Mouse (Mus musculus): ENCODE results near the gene Mgrn1.

The Mgrn1 gene

GRCm38 (mm10) chr16:4937351-4938190, 51.5 kb downstream of the Mgrn1 start:
- no peaks in the 10 kb centered on the region for H3K9me3 ChIP-seq (ENCODE audit: low read length)
- TF ChIP-seq POU5F1 (IDR thresholded peaks at IDR 0.05; ENCODE audit: borderline replicate concordance, low read length) (no peak), NANOG (IDR thresholded peaks at IDR 0.05; ENCODE audit: borderline replicate concordance, low read length) (no peak), CTCF (conservative IDR thresholded peaks at IDR 0.05; ENCODE audit: low read length) (no peak)
- H3K36me3 ChIP-seq (ENCODE audit: insufficient read depth, low read length): peaks cover 82% of the 10 kb centered on the region
- H3K4me3 ChIP-seq (replicated peaks; ENCODE audit: low read length): no peak overlapping the region
- H3K4me1 ChIP-seq (replicated peaks; ENCODE audit: low read depth, low read length): peaks cover 29% of the 10 kb centered on the region
- H3K27me3 ChIP-seq (ENCODE audit: insufficient read depth, low read length): no peaks in the 10 kb centered on the region

- TF ChIP-seq CTCF (conservative IDR thresholded peaks at IDR 0.05; ENCODE audit: low read length) (no peak), POU5F1 (IDR thresholded peaks at IDR 0.05; ENCODE audit: borderline replicate concordance, low read length) (no peak), NANOG (IDR thresholded peaks at IDR 0.05; ENCODE audit: borderline replicate concordance, low read length) (no peak)
- peaks cover 29% of the 10 kb centered on the region for H3K4me1 ChIP-seq (replicated peaks; ENCODE audit: low read depth, low read length)
These were observed 52.4 kb downstream of the Mgrn1 start, which contains the start of gene Nudt16l1 for GRCm38 (mm10) chr16:4938461-4938860. TSS of gene Nudt16l1 (plus strand) at chr16:4938761.

DNA sequence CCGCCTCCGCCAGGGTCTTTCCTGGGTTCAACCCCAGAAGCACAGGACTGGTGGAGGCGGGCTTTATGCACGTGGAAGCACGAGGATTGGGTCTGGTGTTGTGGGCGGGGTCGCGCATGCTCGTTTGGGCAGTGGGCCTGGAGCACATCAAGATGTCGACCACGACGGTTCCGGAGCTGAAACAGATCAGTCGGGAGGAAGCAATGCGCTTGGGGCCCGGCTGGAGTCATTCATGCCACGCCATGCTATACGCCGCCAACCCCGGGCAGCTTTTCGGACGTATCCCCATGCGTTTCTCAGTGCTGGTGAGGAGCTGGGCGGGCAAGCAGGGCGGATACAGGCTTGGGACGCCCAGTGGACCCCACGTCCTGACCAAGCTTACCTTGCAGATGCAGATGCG, 52.9 kb downstream of the Mgrn1 start:
- peaks cover 29% of the 10 kb centered on the region for H3K4me1 ChIP-seq (replicated peaks; ENCODE audit: low read depth, low read length)
- H3K4me3 ChIP-seq (replicated peaks; ENCODE audit: low read length): peak overlapping the region; percentile 99
- H3K36me3 ChIP-seq (ENCODE audit: insufficient read depth, low read length): peaks cover 82% of the 10 kb centered on the region
- H3K27me3 ChIP-seq (ENCODE audit: insufficient read depth, low read length): no peaks in the 10 kb centered on the region
- H3K9me3 ChIP-seq (ENCODE audit: low read length): no peaks in the 10 kb centered on the region
- TF ChIP-seq POU5F1 (IDR thresholded peaks at IDR 0.05; ENCODE audit: borderline replicate concordance, low read length) (no peak), NANOG (IDR thresholded peaks at IDR 0.05; ENCODE audit: borderline replicate concordance, low read length) (no peak), CTCF (conservative IDR thresholded peaks at IDR 0.05; ENCODE audit: low read length) (no peak)

More at GRCm38 (mm10) chr16:4938461-4938860, 52.4 kb downstream of the Mgrn1 start, which contains the start of gene Nudt16l1:
- no peaks in the 10 kb centered on the region for H3K27me3 ChIP-seq (ENCODE audit: insufficient read depth, low read length)
- H3K4me3 ChIP-seq (replicated peaks; ENCODE audit: low read length): peak within 1 kb of the TSS; percentile 99
- H3K36me3 ChIP-seq (ENCODE audit: insufficient read depth, low read length): peaks cover 82% of the 10 kb centered on the region
- no peaks in the 10 kb centered on the region for H3K9me3 ChIP-seq (ENCODE audit: low read length)

GRCm38 (mm10) chr16:4939412-4939811, 53.4 kb downstream of the Mgrn1 start:
- H3K36me3 ChIP-seq (ENCODE audit: insufficient read depth, low read length): peaks cover 82% of the 10 kb centered on the region
- TF ChIP-seq POU5F1 (IDR thresholded peaks at IDR 0.05; ENCODE audit: borderline replicate concordance, low read length): no peak
- TF ChIP-seq CTCF (conservative IDR thresholded peaks at IDR 0.05; ENCODE audit: low read length): no peak
- no peak for TF ChIP-seq NANOG (IDR thresholded peaks at IDR 0.05; ENCODE audit: borderline replicate concordance, low read length)
- H3K9me3 ChIP-seq (ENCODE audit: low read length): no peaks in the 10 kb centered on the region
- H3K4me3 ChIP-seq (replicated peaks; ENCODE audit: low read length): peak overlapping the region; percentile 99
- H3K4me1 ChIP-seq (replicated peaks; ENCODE audit: low read depth, low read length): peaks cover 29% of the 10 kb centered on the region
- H3K27me3 ChIP-seq (ENCODE audit: insufficient read depth, low read length): no peaks in the 10 kb centered on the region

- Histone ChIP-seq H3K4me1 (replicated peaks; ENCODE audit: low read depth, low read length) (peaks cover 34% of the 10 kb centered on the region), H3K27me3 (ENCODE audit: insufficient read depth, low read length) (no peaks in the 10 kb centered on the region), H3K9me3 (ENCODE audit: low read length) (no peaks in the 10 kb centered on the region), H3K36me3 (ENCODE audit: insufficient read depth, low read length) (peaks cover 82% of the 10 kb centered on the region), H3K4me3 (replicated peaks; ENCODE audit: low read length) (peak overlapping the region; percentile 99)
- no peak for TF ChIP-seq POU5F1 (IDR thresholded peaks at IDR 0.05; ENCODE audit: borderline replicate concordance, low read length)
- TF ChIP-seq CTCF (conservative IDR thresholded peaks at IDR 0.05; ENCODE audit: low read length): no peak
- TF ChIP-seq NANOG (IDR thresholded peaks at IDR 0.05; ENCODE audit: borderline replicate concordance, low read length): no peak
These were observed 54.3 kb downstream of the Mgrn1 start for GRCm38 (mm10) chr16:4940311-4940850.

GRCm38 (mm10) chr16:4941016-4941415, 55.0 kb downstream of the Mgrn1 start:
- TF ChIP-seq POU5F1 (IDR thresholded peaks at IDR 0.05; ENCODE audit: borderline replicate concordance, low read length) (no peak), NANOG (IDR thresholded peaks at IDR 0.05; ENCODE audit: borderline replicate concordance, low read length) (no peak), CTCF (conservative IDR thresholded peaks at IDR 0.05; ENCODE audit: low read length) (no peak)
- Histone ChIP-seq H3K27me3 (ENCODE audit: insufficient read depth, low read length) (no peaks in the 10 kb centered on the region), H3K4me3 (replicated peaks; ENCODE audit: low read length) (no peak overlapping the region), H3K4me1 (replicated peaks; ENCODE audit: low read depth, low read length) (peaks cover 35% of the 10 kb centered on the region), H3K9me3 (ENCODE audit: low read length) (no peaks in the 10 kb centered on the region), H3K36me3 (ENCODE audit: insufficient read depth, low read length) (peaks cover 84% of the 10 kb centered on the region)

GRCm38 (mm10) chr16:4942868-4943267, 56.8 kb downstream of the Mgrn1 start:
- no peak overlapping the region for H3K4me3 ChIP-seq (replicated peaks; ENCODE audit: low read length)
- H3K36me3 ChIP-seq (ENCODE audit: insufficient read depth, low read length): peaks cover 84% of the 10 kb centered on the region
- H3K4me1 ChIP-seq (replicated peaks; ENCODE audit: low read depth, low read length): peaks cover 35% of the 10 kb centered on the region
- no peak for TF ChIP-seq CTCF (conservative IDR thresholded peaks at IDR 0.05; ENCODE audit: low read length)
- no peak for TF ChIP-seq POU5F1 (IDR thresholded peaks at IDR 0.05; ENCODE audit: borderline replicate concordance, low read length)
- TF ChIP-seq NANOG (IDR thresholded peaks at IDR 0.05; ENCODE audit: borderline replicate concordance, low read length): no peak
- no peaks in the 10 kb centered on the region for H3K27me3 ChIP-seq (ENCODE audit: insufficient read depth, low read length)
- H3K9me3 ChIP-seq (ENCODE audit: low read length): no peaks in the 10 kb centered on the region

DNA sequence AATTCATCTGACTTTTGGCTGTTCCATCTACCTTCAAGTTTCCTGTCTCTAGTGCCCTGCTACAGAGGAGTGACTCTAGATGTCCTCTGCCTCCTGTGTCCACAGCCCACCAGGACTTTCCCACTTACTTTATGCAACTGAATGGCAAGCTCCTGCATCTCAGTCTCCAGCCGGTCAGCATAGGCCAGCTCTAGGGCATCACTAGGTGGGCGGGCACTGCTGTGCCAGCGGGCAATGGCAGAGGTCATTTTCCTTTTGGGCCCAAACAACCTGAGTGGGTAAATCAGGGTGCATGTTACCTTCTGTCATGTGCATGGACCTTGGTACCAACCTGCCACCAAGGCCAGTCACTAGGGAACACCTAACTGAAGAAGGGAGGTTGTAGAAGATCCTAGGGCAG, 57.4 kb downstream of the Mgrn1 start:
- peaks cover 87% of the 10 kb centered on the region for H3K36me3 ChIP-seq (ENCODE audit: insufficient read depth, low read length)
- H3K9me3 ChIP-seq (ENCODE audit: low read length): no peaks in the 10 kb centered on the region
- peaks cover 32% of the 10 kb centered on the region for H3K4me1 ChIP-seq (replicated peaks; ENCODE audit: low read depth, low read length)
- no peak for TF ChIP-seq CTCF (conservative IDR thresholded peaks at IDR 0.05; ENCODE audit: low read length)
- no peak for TF ChIP-seq NANOG (IDR thresholded peaks at IDR 0.05; ENCODE audit: borderline replicate concordance, low read length)
- no peak for TF ChIP-seq POU5F1 (IDR thresholded peaks at IDR 0.05; ENCODE audit: borderline replicate concordance, low read length)
- no peaks in the 10 kb centered on the region for H3K27me3 ChIP-seq (ENCODE audit: insufficient read depth, low read length)
- H3K4me3 ChIP-seq (replicated peaks; ENCODE audit: low read length): no peak overlapping the region
